Mouse (Mus musculus) cerebellum, adult 9-11 months (tissue): ENCODE measurements at regions not wholly inside any gene's neighbourhood (a gene's known extent, or its start where the extent isn't known, plus 50 kb on each side); places are given as distances from the start of the nearest gene placed in this dataset.
"Not testable (repeated sequence)": the region's sequence is repeated elsewhere in the genome, so short reads cannot be mapped to it uniquely, and the experiment has no call there.

Experiments
- DNase-seq: peaks from one replicate; pipeline ENCODE4 v3.0.0; 2022

DNA sequence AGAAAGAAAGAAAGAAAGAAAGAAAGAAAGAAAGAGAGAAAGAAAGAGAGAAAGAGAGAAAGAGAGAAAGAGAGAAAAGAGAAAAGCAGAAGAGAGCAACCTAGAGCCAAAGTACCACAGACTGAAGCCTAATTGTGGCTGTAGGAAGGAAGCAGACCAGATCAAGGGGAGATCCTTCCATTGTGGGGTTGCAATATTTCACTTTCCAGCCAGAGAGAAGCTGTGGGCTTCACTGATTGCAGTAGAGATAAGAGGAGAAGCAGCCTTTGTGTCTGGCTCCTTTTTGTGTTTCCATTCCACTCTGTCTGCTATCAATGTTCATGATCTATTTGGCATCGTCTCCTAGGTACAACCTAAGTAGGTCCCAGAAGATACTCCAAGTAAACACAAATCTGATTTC lies 79.0 kb upstream of the Xcl1 start:
- DNase-seq = no peak

DNA sequence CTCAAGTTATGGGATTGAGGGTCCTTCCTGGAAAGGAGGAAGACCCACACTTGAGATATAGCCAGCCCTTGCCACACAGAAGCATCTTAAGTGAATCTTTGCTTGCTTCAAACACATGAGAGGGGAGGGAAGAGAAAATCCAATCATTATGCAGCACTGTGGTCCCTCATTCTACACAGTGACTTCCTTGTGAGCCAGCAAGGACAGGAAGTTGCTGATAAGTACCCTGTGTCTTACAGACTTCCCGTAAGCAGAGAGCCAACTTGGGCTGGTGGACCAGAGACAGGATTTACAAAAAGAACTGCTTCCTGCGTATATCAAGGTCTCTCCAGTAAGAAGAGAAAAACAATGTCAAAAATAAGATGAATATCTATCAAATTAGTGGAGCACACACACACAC lies 78.1 kb upstream of the Xcl1 start:
- DNase-seq = no peak

DNA sequence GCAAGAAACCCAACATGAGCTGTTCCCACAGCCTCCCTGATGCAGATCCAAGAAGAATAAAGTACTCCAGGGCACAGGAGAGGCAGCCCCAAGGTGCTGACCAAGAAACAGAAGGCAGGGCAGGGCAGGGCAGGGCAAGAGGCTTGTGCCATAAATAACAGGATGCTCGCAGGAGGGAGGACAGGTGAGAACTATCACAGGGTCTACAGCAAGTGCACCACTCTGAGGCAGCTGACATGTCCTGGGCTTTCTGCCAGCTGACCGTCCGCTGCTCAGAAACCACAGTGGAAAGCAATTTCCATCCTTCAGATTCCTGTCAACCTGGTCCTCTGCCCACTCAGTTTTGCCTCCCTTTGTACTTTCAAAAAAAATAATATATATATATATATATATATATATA lies 77.0 kb upstream of the Xcl1 start:
- no peak for DNase-seq

DNA sequence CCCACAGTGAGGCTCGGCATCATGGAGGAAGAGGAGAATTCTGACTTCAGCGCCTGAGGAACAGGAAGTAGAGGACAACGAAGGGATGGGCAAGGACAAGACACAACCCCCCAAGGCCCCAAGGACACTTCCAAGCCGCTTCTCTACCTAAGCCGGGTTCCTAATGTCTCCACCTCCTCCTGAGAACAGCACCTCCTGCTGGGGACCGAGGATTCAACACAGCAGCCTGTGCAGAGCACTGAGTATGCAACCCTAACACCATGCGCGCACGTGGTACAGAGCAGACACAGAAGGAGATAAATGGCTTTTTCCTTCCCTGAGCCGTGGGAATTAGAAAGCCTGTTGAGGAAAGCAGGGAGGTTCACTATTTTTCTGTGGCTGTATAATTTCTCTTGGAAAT lies 64.2 kb upstream of the Xcl1 start:
- DNase-seq = no peak

DNA sequence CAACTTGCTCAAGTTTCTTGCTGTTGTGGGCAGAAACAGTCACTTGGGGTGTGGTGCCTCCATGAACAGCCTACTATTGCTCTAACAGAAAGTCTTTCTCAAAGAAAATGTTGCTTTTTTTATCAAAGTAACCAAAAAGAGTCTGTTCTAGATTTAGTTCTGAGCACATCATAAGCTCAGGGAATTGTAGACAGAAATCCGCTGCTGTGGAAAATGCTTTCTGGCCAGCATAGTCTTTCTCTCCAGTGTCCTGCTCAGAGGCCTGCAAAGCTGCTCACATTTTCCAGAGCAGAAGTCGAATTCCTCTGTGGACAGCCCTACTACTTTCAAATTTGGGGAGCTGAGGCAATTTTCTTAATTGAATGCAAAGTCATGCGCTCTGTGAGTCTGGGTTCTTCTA lies 63.3 kb upstream of the Xcl1 start:
- no peak for DNase-seq

DNA sequence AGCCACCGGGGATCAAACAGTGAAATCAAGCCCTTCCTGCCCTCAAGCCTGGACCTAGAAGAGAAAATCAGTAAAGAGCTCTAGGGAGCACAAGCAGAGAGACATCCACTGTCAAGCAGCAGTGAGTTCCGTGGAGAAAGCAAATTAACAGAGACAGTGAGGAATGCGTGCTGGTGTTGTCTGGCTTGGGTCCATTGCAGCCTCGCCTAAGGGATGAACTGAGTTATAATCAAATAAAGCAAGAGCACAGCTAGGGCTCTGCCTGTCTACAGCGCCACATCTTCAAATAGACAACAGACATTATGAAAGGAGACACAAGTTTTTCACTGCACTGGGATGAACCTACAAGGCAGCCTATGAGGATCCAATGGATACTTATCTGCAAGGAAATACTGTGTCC lies 62.3 kb upstream of the Xcl1 start:
- no peak for DNase-seq

DNA sequence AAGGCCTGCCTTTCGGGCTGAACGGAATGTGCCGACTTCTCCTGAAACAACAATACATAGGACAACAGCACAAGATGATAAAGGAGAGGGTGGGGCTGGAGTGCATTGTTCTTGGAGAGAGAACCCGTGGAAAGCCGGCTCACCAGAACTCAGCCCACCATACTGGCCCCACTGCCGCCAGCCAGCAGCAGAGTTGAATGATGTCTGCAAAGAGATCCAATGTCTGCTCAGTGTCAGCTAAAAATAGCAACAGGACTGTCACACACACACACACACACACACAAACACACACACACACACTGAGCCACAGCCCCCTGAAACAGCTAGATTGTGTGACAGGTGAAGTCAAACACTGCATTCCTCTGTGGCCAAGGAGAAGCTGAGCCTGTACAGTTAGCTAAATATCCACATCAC lies 58.9 kb upstream of the Xcl1 start:
- no peak for DNase-seq

DNA sequence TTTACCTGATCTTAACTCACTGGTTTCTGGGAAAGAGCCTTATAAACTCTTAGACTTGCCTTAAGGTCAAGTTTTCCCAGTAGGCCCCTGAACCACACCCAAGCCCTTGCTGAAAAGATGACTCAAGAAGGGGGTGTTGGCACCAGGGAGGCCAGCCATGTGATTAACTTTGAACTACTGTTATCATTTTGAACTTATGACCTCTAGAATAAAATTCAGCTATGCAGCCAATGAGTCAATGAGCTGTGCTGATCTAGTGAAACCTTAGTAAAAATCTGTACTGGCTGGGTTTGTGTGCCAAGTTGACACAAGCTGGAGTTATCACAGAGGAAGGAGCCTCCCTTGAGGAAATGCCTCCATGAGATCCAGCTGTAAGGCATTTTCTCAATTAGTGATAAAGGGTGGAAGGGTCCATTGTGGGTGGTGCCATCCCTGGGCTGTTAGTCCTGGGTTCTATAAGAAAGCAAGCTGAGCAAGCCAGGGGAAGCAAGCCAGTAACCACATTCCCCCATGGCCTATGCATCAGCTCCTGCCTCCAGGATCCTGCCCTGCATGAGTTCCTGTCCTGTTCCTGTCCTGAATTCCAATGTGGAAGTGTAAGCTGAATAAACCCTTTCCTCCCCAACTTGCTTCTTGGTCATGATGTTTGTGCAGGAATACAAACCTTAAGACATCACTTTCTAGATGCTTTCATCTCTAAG lies 58.0 kb upstream of the Xcl1 start:
- not testable (repeated sequence) for DNase-seq

DNA sequence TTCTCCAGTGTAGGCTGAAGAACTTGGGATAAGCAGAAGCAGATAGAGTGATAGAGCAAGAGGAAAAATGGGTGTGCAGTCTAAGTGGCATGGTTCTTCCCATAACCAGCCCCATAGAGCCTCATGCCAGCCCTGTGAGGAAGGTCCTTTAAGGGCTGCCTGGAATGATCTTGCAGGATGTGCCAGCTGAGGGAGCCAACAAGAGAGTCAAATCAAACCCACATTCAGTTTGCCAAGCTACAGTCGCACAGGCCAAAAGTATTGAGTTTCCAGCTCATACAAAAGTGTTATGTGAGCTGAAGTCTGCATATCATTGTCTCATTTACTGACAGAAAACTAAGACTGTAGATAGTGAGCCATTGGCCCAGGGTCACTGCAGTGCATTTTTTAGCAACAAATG lies 53.7 kb upstream of the Xcl1 start:
- DNase-seq = no peak

DNA sequence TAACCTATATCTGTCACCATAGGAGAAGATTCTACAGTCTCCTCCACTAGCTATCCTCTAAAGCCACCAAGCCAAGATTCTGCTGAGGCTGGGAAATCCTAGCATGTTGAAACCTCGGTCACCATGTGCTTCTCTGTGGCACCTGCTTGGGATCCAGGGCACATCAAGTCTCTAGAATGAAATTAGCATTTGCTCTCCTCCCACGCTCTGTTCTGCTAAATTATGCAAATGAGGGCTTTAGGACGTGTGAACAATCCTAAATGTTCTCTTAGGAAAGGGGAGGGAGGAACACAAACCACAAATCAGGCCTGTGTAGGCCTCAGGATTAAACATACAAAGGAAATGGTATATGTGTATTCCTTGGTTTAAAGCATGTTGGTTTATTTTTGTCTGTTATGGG lies 52.9 kb upstream of the Xcl1 start:
- DNase-seq = no peak

DNA sequence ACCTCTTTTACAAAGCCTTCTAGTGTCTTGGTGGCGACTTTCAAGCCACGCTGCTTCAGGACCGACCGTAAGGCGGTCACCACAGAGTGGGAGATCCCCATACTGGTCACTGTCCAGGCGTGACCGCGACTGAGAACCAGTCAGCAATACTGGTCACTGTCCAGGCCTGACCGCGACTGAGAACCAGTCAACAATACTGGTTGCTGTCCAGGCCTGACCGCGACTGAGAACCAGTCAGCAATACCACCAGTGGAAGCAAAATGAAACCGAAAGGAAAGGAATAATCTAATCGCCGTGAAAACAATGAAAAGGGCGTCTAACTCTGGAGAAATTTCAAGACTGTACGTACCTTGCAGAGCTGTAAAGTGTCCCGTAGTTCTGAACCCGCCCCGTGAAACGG lies 50.2 kb upstream of the Xcl1 start:
- not testable (repeated sequence) for DNase-seq
